Mouse (Mus musculus): ENCODE measurements around the gene Serpina1d. TPM values are rescaled to one million over a fixed set of nuclear protein-coding genes. Genes with fewer than 3 reads are reported as not detected.

Serpina1d gene
- polyA plus RNA-seq (2012; rRNA removed), result 0.12 TPM in 1 of 2 replicates, not detected in the other

GRCm38 (mm10) chr12:103773246-103773851 lies at the start of gene Serpina1d:
Gene Serpina1d (minus strand): TSS chr12:103773592.

Other genes starting within 250 kb of the Serpina1d start
- 5.7 and 6.6 TPM in 2 replicates for gene Ppp4r4, start 241.3 kb downstream of the Serpina1d start, polyA plus RNA-seq (2012; rRNA removed)
- gene Serpina10, start 142.1 kb downstream of the Serpina1d start, polyA plus RNA-seq (2012; rRNA removed), result 0.03 TPM in 1 of 2 replicates, not detected in the other
- gene Serpina6, start 116.4 kb downstream of the Serpina1d start, polyA plus RNA-seq (2012; rRNA removed), result 0.03 and 0.04 TPM in 2 replicates
- not detected in 2 replicates for gene Serpina16, start 97.5 kb downstream of the Serpina1d start, polyA plus RNA-seq (2012; rRNA removed)
- not detected in 2 replicates for gene Serpina1f, start 78.1 kb downstream of the Serpina1d start, polyA plus RNA-seq (2012; rRNA removed)
- gene Serpina1b, start 56.8 kb upstream of the Serpina1d start, polyA plus RNA-seq (2012; rRNA removed), result 0.06 and 0.09 TPM in 2 replicates
- 0.05 TPM in 1 of 2 replicates, not detected in the other for gene Serpina1a, start 90.0 kb upstream of the Serpina1d start, polyA plus RNA-seq (2012; rRNA removed)
- gene Serpina1c, start 131.3 kb upstream of the Serpina1d start, polyA plus RNA-seq (2012; rRNA removed), result 0.09 TPM in 1 of 2 replicates, not detected in the other
- 0.13 and 0.21 TPM in 2 replicates for gene Serpina1e, start 185.4 kb upstream of the Serpina1d start, polyA plus RNA-seq (2012; rRNA removed)
- 0.04 TPM in 1 of 2 replicates, not detected in the other for gene Serpina11, start 216.4 kb upstream of the Serpina1d start, polyA plus RNA-seq (2012; rRNA removed)
- 0.04 and 0.09 TPM in 2 replicates for gene Serpina9, start 240.2 kb upstream of the Serpina1d start, polyA plus RNA-seq (2012; rRNA removed)